Mouse (Mus musculus) retina, embryonic 14.5 days (tissue): ENCODE measurements around the gene Mmp9.

ENCODE experiments used
- DNase-seq: peaks from one replicate; pipeline ENCODE4 v3.0.0-alpha.2; 2015; ENCODE audit warnings: low spot score

The Mmp9 gene

DNA sequence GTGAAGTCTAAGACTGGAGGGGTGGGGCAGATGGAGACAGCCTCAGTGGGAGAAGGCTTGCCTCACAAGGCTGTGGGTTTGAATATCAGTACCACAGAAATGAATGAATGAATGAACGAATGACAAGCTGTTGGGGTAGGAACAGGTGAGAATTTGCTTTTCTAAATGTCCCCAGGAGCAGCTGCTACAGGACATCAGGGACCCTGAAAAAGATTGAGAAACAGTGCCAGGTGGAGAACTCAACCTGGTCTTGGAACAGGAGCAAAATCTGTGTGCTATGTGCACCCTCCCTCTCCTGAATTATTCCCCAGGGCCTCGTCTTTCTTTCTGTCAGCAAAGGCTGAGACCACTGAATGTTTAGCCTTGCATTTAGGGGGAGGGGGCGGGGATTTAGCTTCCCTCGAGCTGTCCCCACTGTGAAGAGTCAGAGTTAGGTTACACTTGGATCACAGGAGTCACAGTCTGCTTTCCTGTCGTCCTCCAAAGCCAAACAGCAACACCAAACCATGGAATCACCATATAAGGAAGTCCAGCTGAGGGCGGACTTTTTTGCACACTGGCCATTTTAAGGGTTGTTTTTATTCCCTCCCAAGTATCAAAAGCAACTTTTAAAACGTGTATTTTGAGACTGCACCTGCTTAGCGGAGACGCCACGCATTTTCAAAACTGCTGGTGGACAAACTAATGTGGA, at the start of gene Mmp9:
TSS of gene Mmp9 (plus strand) at position 641 of the 691 bp plus-strand sequence.
- no peak for DNase-seq

DNA sequence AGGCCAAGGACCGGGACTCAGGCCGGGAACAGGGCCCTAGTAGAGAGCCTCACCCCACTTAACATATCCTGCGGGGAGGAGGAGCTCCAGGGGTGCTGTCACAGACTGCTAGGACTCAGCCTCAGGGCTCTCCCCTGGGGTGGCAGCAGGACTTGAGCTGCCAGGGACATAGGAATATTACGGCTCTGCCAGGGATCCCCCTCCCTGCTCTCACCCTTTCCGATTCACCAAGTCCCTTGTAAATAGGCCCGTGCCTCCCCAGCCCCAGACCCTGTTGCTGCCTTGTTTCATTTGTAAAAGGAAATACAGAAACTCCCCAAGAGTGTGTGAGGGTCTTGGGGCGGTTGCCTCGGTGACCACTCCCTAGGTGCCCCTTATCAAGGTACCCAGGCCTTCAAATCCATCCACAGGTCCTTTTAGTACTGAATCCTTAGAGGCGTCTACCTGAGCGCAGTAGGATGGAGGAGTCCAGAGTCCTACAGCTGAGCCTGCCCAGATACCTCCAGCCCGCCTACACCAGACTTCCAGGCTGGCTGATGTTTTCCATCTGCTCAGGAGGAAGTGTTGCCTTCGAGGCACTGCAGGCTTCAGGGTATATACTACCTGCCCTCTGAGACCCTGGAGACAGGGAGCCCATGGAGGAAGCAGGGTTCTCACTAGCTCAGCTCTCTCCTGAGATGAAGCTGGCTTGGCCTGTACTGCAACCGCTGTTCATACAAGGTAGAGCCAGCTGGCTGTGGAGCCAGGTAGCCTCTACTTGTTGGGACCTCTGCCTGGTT, 49.3 kb upstream of the Mmp9 start:
- DNase-seq, result no peak

DNA sequence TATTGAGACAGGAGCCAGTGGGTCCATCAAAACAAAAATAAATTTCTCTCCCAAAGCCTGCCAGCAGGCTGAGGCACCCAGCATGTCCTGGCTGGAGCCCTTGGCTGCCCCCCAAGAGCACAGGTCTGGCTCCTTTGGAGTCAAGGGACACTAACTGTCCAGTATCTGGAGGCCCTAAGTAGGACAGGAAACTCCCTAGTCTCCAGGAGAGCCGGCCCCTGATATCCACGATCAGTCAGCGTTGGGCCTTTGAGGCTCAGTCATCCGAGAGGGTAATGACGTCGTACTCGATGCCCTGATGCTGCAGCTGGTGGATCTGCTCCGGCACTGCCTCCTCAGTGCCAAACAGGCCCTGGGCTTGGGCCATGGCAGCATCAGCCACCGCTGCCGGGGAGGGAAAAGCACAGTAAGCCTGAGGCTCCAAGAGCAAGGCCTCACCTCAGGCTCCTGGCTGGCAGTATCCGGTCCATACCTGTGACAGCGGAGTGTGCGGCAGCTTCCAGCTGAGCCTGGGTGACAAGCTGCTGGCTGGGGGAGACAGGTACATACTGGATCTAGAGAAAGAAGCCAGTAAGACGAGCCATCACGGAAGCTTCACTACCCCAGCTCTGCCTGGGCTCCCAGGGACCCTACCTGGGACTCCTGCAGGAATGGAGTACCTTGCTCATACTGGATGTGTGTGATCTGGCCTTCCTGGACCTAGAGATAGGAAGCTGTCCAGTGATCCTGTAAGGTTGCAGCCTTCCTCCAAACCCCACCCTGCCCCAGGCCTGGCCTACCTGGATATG, 48.5 kb upstream of the Mmp9 start:
- DNase-seq, result no peak

DNA sequence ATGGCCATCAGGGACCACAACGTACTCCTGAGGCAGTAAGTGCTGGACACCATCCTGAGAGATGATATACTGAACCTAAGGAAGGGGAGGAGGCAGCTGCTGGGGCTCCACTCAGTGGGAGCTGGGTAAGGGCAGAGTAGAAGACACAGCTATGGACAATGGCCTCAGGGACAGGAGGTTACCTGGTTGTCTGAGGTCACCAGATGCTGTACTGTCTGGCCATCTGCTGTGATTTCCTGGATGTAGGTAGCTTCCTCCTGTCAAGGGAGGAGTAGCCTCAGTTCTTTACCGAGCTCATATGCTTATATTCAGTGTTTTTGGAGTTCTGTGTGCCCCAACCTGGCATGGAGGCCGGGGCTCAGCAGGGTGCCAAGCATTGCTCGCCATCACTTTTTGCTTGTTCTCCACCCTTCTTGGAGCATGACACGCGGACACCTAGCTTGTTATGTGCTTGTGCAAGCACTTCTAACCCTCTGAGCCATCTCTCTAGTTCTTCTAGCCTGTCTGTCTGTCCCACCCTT, 47.8 kb upstream of the Mmp9 start:
- DNase-seq, result no peak

DNA sequence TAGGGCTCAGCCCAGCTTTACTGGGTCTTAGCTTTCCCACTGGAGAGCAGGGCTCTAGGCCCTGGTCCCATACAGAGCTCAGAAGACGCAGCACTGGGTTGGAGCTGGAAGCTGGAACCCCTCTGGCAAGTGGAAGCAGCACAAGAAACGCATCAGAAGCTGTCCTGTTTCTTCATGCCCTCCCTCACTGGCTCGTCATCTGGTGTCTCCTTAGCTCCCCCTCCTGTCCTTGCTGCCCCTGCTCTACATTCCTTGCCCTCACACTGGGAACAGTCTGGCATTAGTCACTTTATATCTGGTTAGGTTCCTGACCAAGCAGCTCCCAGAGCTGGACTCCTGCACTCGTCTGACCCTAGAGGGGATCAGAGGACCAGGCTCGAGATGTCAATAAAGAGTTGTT, 46.5 kb upstream of the Mmp9 start:
- no peak for DNase-seq

DNA sequence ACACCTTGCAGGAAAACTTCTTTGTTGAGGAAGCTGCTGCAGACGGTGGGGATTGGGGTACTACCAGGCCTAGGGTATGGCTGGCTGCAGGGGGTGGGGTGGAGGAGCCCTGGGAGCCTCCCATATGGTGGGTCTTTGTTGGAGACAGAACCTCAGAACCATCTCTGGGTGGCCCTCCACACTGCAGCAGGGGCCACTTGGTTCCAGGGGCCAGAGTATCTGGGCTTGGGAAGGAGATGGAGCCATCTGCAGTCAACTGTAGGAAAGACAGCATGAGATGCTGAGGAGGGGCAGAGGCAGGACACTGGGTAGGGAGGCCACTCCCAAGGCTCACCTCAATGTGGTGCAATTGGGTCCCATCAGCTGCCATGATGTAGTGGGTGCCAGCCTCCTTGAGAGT, 45.9 kb upstream of the Mmp9 start:
- no peak for DNase-seq

DNA sequence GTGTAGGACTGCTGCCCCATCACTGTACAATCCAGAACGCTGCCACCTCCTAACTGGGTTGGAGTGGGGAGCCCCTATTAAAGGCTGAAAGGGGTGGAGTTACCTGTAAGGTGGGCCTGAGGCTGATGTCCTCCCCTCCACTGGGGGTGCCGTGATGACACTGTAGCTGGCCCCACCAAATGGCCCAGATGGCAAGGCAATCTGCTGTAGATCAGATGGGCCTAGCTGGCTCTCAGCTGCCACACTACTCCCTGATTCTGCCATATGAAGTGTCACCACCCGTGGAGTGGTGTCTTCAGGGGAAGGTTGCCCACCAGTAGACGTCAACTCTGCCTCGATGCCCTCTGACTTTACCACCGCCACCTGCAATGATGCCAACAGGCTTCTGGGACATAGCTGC, 44.7 kb upstream of the Mmp9 start:
- no peak for DNase-seq

DNA sequence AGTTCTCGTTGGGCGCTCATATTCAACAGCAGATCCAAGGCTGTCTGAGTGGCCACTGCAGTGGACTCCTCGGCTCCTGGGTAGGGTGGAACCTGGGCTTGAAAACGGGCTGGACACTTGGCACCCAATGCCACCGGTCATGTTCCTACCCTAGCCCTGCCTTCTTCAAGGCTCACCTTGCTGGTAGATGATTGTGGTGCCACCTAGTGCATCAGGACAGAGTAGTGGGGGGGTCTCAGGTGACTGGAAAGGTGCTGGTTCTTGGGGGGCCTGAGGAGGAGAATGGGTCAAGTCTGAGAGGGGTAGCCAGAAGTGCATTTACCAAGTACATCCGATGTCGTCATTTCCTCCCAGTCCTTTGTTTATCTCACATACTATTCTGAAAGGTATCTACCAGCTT, 42.6 kb upstream of the Mmp9 start:
- no peak for DNase-seq

DNA sequence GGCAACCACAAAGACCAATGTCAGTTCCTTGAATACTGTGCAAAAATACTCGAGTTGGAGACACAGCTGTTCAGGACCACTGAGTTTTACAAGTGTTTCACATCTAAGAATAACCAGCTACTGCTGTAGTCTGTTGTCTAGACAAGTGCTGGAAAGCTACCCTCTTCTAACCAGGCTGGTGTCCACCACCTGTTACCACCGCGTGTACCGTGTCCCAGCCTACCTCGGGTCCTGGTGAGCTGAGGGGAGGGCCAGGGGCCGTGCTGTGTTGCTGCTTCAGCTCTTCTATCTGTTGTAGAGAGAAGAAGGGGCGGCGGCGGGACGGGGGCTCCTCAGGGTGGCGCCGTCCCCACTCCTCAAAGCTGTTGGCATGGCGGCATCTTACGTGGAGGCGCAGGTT, 41.5 kb upstream of the Mmp9 start:
- DNase-seq, result no peak

DNA sequence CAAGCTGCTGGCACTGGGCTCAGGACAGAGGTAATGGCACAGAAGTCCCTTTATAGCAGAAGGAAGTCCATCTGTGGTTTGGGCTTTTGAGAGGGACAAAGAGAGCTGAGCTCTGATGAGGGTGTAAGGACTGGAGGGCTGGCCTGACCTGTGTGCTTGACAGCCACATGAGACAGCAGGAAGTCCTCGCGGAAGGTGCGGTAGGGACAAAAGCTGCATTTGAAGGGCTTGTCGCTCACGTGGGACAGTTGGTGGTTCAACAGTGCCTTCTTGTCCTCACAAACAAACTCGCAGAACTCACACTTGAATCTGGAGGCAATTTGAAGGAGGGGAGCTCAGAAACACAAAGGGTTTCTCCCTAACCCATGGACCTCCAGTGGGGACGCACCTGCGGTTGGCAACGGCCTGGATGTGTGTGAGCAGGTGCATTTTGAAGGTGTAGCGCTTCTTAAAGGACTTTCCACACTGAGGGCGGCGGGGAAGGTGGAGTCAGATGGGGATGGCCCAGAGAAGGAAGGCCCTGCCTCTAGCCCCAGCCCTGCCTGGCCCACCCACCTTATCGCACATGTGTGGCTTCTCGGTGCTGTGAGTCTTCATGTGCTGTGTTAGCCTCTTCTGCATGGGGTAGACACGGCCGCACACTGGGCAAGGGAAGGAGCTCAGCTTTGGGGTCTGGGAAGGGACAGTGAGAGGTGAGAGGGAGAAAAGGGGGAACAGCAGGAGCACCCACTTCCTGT, 40.7 kb upstream of the Mmp9 start:
- DNase-seq, result no peak

DNA sequence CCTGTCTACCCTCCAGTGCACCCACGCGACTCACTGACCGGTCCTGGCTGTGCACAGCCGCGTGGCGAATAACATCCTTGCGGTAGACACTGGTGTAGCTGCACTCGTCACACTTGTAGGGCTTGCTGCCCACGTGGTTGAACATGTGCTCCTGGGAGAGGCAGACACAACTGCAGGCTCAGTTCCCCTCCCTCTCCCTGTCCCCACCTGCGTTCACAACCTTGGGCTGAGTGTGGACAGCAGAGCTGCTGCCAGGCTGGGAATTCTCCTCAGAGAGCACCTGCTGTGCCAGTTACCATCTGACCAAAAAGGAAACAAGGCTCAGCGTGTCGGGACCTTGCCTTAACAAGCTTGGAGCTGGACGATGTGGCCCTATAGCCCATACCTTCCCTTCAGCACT, 39.2 kb upstream of the Mmp9 start:
- no peak for DNase-seq

DNA sequence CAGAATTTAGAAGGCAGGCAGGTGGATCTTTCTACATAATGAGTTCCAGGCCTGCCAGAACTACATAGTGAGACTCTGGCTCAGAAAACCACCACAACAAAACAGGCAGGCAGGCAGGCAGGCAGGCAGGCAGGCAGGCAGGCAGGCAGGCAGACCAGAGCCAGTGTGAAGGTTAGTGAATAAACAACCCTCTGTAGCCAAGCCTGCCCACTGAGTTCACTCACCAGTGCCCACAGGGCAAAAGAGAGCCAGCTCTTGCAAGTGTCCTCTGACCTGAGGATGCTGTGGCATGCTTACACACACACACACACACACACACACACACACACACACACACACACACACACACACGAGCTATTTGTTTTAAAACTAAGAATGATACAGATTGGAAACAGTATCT, 37.1 kb upstream of the Mmp9 start:
- no peak for DNase-seq

DNA sequence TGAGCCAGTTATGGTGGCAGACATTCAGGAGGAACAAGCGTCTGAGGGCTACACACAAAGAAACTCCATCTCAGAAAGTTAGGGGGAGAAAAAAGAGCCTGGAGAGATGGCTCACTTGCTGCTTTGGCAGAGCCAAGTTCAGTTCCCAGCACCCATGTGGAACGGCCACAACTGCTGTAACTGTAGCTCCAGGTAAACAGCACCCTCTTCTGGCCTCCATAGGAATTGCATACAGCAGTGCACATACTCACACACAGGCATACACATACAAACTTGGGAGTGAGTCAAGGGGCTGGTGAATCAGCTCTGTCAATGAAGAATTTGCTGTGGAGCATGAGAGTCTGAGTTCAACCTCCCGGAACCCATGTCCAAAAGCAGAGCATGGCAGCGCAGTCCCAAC, 34.5 kb upstream of the Mmp9 start:
- no peak for DNase-seq

DNA sequence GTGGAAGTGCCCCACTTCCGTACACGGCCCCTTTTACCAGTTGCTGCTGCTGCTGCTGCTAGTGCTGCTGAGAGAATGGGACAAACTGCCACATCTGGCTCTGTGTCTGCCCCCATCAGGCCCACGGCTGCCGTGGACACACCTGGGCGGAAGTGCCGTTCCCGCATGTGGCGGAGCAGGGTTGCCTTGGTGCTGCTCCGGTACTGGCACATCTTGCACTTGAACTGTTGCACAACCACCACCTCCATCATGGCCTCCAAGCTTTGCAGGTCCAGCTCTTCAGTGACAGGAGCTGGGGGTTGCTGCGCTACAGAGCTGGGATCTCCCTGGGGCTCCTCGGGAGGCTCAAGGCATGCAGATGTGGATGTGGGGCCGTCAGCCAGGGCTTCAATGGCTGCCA, 33.1 kb upstream of the Mmp9 start:
- no peak for DNase-seq

DNA sequence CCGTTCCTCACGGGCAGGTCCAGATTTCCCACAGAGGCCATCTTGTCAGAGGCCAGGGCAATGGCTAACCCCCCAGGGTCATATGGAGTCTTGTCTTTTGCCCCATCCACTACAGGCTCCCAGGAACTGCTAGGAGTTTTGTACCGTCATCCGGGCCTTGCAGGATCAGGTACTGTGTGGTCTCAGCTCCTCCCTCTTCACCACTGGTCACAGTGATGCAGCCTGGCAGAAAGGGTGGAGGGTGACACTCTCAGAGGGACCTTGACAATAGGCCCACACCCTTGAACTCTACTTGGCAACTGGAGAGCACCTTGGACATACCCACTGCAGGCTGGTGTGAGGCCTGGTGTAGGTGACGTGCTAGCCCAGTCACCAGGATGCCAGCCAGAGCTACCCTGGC, 32.6 kb upstream of the Mmp9 start:
- no peak for DNase-seq

DNA sequence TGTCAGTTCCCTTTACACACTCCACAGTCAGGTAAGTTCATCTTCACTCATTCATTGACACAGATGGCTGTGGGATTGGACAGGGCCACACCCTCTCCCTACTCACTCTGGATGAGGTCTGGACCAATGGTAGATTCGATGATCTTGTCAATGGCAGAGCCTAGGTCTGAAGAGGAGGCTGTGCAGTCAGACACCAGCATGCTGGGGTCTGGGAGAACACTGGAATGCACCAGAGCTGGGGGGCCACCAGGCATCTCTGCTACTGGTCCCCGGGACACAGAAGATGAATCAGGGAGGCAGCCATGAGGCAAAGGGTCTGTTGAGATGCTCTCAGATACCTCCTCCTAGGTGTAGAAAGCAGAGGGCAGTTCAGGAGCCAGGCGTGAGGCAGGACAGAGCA, 31.5 kb upstream of the Mmp9 start:
- DNase-seq, result no peak

DNA sequence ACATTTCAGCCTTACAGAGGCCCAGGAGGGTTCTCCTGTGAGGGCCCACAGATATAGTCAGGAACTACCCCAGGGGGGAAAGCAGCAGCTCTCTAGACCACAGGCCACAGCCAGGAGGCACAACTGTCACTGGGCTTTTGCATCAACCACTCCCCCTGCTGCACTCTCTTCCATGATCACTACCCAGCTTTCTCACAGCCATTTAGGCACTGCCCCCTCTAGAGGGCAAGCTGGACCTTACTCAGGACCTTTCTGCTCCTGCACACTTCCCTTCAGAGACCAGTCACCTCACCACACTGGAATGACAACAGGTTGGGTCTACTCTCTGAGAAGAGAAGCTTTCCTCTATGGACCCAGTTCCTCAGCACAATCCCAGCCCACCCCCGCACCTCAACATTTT, 31.0 kb upstream of the Mmp9 start:
- peak; percentile 67 for DNase-seq

DNA sequence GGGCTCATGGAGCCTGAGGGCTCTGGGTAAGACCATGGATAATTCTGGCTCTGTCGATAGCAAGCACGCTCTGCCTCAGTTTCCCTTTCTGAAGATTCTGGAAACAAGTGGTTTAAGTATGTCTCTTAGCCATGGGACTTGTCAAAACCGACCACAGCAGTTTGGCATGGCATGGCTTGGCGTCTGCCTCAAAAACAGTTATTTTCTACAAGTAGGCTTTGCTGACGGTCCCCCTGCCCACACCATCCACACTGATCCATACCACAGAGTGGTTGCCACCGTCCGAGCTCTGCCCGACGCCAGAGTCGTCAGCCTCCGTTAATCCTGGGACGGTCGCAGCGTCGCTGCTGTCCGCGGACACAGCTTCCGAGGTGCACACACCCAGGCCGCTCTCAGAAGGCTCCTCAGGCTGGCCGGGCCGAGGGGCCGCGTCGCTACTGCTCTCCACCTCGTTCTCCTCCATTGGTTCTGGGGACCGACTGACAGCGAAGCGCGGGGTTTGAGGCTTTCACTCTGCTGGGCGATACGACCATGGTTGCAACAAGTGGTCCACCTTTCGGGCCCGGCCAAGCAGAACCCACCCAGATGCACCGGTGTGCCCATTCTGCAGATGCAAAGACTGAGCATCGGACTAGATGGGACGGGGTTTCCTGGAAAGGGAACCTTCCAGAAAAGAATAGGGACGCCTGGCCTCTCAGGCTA, 30.1 kb upstream of the Mmp9 start:
- DNase-seq, result no peak

DNA sequence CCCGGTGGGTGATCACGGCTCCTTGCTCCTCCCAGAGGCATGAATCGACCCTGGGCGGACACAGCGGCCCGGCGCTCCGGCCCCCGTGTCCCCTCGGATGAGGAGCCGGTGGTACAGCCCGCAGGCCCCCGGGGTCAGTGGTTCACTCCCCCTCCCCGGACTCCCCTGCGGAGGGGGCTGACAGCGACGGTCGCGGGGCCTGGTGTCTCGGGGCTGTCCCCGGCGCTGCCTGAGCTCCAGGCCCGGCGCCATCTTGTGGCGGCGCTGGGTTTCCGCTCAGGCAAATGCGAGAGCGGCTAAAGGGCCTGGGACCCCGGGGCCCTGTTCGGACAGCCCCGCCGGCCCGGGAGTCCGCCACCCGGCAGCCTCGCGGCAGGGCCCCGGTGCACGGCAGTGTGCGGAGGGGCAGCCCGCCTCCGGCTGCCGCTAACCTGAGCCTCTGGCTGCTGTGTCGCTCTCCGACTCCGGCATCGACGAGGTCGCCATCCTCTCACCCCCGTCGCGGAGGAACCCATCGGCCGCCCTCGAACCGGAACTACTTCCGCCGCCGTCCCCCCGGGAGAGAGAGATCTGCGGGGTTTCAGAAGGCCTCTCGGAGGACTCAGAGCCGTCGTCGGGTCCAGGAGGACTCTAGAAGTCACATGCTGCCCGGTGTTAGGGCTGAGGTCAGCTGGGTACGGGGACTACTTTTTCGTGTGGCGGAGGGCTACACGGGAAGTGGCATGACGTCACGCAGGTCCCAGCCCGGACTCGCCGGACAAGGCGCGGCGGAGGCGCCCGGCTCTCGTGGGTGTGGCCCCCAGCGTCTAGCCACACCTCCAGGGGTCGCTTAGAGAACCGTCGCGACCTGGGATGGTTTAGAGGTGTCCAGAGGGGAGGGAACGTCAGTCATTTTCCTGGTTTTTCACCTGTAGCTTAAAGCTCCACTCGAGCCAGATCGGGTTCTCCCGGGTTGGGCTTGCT, 29.2 kb upstream of the Mmp9 start, which contains the start of gene Zfp335:
TSS of gene Zfp335 (minus strand) at position 672 of the 963 bp plus-strand sequence.
- DNase-seq, result peak; percentile 97

DNA sequence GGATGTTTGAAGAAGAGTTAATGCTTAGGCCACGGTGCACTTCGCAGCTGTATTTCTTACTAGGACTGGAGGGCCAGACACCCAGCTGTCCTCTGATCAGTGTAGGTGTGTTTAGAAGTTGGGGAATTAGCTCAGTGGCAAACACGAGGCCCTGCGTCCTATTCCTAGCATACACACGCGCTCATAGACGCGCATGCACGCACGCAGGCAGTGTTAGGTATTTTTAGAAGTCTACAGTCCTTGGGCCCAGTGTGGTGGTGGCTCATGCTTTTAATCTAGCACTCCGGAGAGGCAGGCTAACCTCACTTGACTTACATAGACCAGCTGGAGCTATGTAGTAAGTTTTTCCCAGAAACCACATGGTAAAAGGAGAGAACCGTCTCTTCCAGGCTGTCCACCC, 28.4 kb upstream of the Mmp9 start:
- DNase-seq, result no peak
